Mouse (Mus musculus): Measurements from ENCODE around the gene Arhgap20. TPM values are rescaled to one million over a fixed set of nuclear protein-coding genes. Genes with fewer than 3 reads are reported as not detected.

The Arhgap20 gene
- not detected for total RNA-seq (2023)

GRCm38 (mm10) chr9:51764921-51765416 lies at the start of gene Arhgap20:
Arhgap20 (plus strand) TSS chr9:51765337.

Other genes starting within 250 kb of the Arhgap20 start
- 1 to 10 TPM; 4.8 to 5.9 TPM for gene Fdx1, start 198.2 kb downstream of the Arhgap20 start, total RNA-seq (2023)

All from neutrophil, adult 59 days (primary cell).